Mouse (Mus musculus): ENCODE results near the gene Bckdhb.
"Not testable (repeated sequence)": the region's sequence is repeated elsewhere in the genome, so short reads cannot be mapped to it uniquely, and the experiment has no call there.

Gene Bckdhb

GRCm38 (mm10) chr9:84045632-84046031 is 120.7 kb downstream of the Bckdhb start:
- DNase-seq (ENCODE audit: low spot score) = no peak

GRCm38 (mm10) chr9:84046334-84046733 is 121.4 kb downstream of the Bckdhb start:
- no peak for DNase-seq (ENCODE audit: low spot score)

GRCm38 (mm10) chr9:84046961-84047360 is 122.0 kb downstream of the Bckdhb start:
- DNase-seq (ENCODE audit: low spot score) = no peak

- no peak for DNase-seq (ENCODE audit: low spot score)
Observed at GRCm38 (mm10) chr9:84047436-84047835, 122.5 kb downstream of the Bckdhb start.

GRCm38 (mm10) chr9:84049142-84049541 is 124.2 kb downstream of the Bckdhb start:
- no peak for DNase-seq (ENCODE audit: low spot score)

GRCm38 (mm10) chr9:84050867-84051635 is 126.1 kb downstream of the Bckdhb start:
- DNase-seq (ENCODE audit: low spot score) = no peak

GRCm38 (mm10) chr9:84055125-84055807 is 130.3 kb downstream of the Bckdhb start:
- no peak for DNase-seq (ENCODE audit: low spot score)

GRCm38 (mm10) chr9:84060781-84061180 is 135.8 kb downstream of the Bckdhb start:
- DNase-seq (ENCODE audit: low spot score) = not testable (repeated sequence)

GRCm38 (mm10) chr9:84063617-84064016 is 138.7 kb downstream of the Bckdhb start:
- no peak for DNase-seq (ENCODE audit: low spot score)

- DNase-seq (ENCODE audit: low spot score) = no peak
Observed at GRCm38 (mm10) chr9:84064113-84064512, 139.2 kb downstream of the Bckdhb start.

- no peak for DNase-seq (ENCODE audit: low spot score)
Observed at GRCm38 (mm10) chr9:84070247-84070646, 145.3 kb downstream of the Bckdhb start.

- DNase-seq (ENCODE audit: low spot score) = no peak
Observed at GRCm38 (mm10) chr9:84070740-84071139, 145.8 kb downstream of the Bckdhb start.

GRCm38 (mm10) chr9:84072534-84072933 is 147.6 kb downstream of the Bckdhb start:
- DNase-seq (ENCODE audit: low spot score) = no peak

GRCm38 (mm10) chr9:84073237-84073636 is 148.3 kb downstream of the Bckdhb start:
- DNase-seq (ENCODE audit: low spot score) = no peak

- DNase-seq (ENCODE audit: low spot score) = no peak
Observed at GRCm38 (mm10) chr9:84083551-84083950, 158.6 kb downstream of the Bckdhb start.

- DNase-seq (ENCODE audit: low spot score) = no peak
Observed at GRCm38 (mm10) chr9:84084686-84085085, 159.7 kb downstream of the Bckdhb start.

GRCm38 (mm10) chr9:84090316-84091063 is 165.5 kb downstream of the Bckdhb start:
- peak; percentile 17 for DNase-seq (ENCODE audit: low spot score)

- no peak for DNase-seq (ENCODE audit: low spot score)
Observed at GRCm38 (mm10) chr9:84092994-84093393, 168.0 kb downstream of the Bckdhb start.

- no peak for DNase-seq (ENCODE audit: low spot score)
Observed at GRCm38 (mm10) chr9:84094111-84094510, 169.2 kb downstream of the Bckdhb start.

GRCm38 (mm10) chr9:84096484-84097015 is 171.6 kb downstream of the Bckdhb start:
- no peak for DNase-seq (ENCODE audit: low spot score)

- no peak for DNase-seq (ENCODE audit: low spot score)
Observed at GRCm38 (mm10) chr9:84103344-84103743, 178.4 kb downstream of the Bckdhb start.

- no peak for DNase-seq (ENCODE audit: low spot score)
Observed at GRCm38 (mm10) chr9:84106438-84106837, 181.5 kb downstream of the Bckdhb start.
